Mouse (Mus musculus) embryonic facial prominence, embryonic 15.5 days (tissue): ENCODE results near the gene Gpm6b. TPM values are rescaled to one million over a fixed set of nuclear protein-coding genes. Genes with fewer than 3 reads are reported as not detected.

ENCODE experiments used
- ATAC-seq: fragments of 200-750 bp; cut with Nextera tagmentation; 2 replicates; pipeline ENCODE4 v1.8.0; 2017; ENCODE audit warnings: low read depth, moderate TSS enrichment; ENCODE audit not compliant: insufficient number of reproducible peaks, low FRiP score, low TSS enrichment
- H3K27ac ChIP-seq: fragments of 300-500 bp; sonication (generic); replicated peaks from 2 replicates; pipeline ENCODE4 v1.5.1; 2015; ENCODE audit warnings: mild to moderate bottlenecking, inconsistent platforms
- H3K27me3 ChIP-seq: fragments of 300-500 bp; sonication (generic); 2 replicates; pipeline ENCODE4 v1.6.1; 2015; ENCODE audit warnings: inconsistent platforms
- H3K36me3 ChIP-seq: fragments of 300-500 bp; sonication (generic); 2 replicates; pipeline ENCODE4 v1.6.1; 2015; ENCODE audit warnings: mild to moderate bottlenecking, inconsistent platforms
- H3K4me1 ChIP-seq: fragments of 300-500 bp; sonication (generic); 2 replicates; pipeline ENCODE4 v1.6.1; 2015; ENCODE audit warnings: inconsistent platforms
- H3K4me2 ChIP-seq: fragments of 300-500 bp; sonication (generic); replicated peaks from 2 replicates; pipeline ENCODE4 v1.6.1; 2015; ENCODE audit warnings: mild to moderate bottlenecking, inconsistent platforms
- H3K4me3 ChIP-seq: fragments of 300-500 bp; sonication (generic); replicated peaks from 2 replicates; pipeline ENCODE4 v1.5.1; 2015; ENCODE audit warnings: mild to moderate bottlenecking, inconsistent platforms
- H3K9ac ChIP-seq: fragments of 300-500 bp; sonication (generic); 2 replicates; pipeline ENCODE4 v1.6.1; 2015; ENCODE audit warnings: inconsistent platforms
- H3K9me3 ChIP-seq: fragments of 300-500 bp; sonication (generic); replicated peaks from 2 replicates; pipeline ENCODE4 v1.6.1; 2016; ENCODE audit warnings: inconsistent platforms
- WGBS: fragments of 180-500 bp; shearing (Covaris S2); methylation state at CpG from one replicate; pipeline ENCODE4 v1.1.7; 2015; 5-methylcytosine and 5-hydroxymethylcytosine counted together
- polyA plus RNA-seq: library from polyadenylated mRNA; unstranded; fragments of >200 nt; fragmentation: Nextera tagmentation; extraction: Ambion mirVana; gene quantifications from 2 replicates; pipeline ENCODE4 v1.2.1, GENCODE M21; 2015

Gene Gpm6b
- polyA plus RNA-seq, 1 experiment from 2014 or later = 27.8 TPM

- H3K9ac ChIP-seq = no peak overlapping the region
- no peaks in the 10 kb centered on the region for H3K36me3 ChIP-seq
- no peaks in the 10 kb centered on the region for H3K4me1 ChIP-seq
- no peak overlapping the region for H3K4me2 ChIP-seq
- no peak for ATAC-seq
- no peak overlapping the region for H3K27ac ChIP-seq
- H3K4me3 ChIP-seq = no peak overlapping the region
- H3K9me3 ChIP-seq = no peaks in the 10 kb centered on the region
- peaks cover 6% of the 10 kb centered on the region; the same call in 1 of the 2 replicates for H3K27me3 ChIP-seq
- WGBS = 59% methylated on average over 2 of the region's 2 CpGs
These were observed 120.2 kb downstream of the Gpm6b start for GRCm38 (mm10) chrX:166358955-166359354.

- Histone ChIP-seq H3K27me3 (peaks cover 4% of the 10 kb centered on the region; the same call in 1 of the 2 replicates), H3K9me3 (no peaks in the 10 kb centered on the region), H3K27ac (no peak overlapping the region), H3K4me1 (no peaks in the 10 kb centered on the region), H3K4me2 (no peak overlapping the region), H3K36me3 (no peaks in the 10 kb centered on the region), H3K4me3 (no peak overlapping the region), H3K9ac (no peak overlapping the region)
- ATAC-seq = no peak
- WGBS = 82% methylated on average over 2 of the region's 2 CpGs
These were observed 121.3 kb downstream of the Gpm6b start for GRCm38 (mm10) chrX:166359927-166360440.

- 82% methylated on average over 4 of the region's 4 CpGs for WGBS
- no peak overlapping the region for H3K4me3 ChIP-seq
- H3K4me1 ChIP-seq = no peaks in the 10 kb centered on the region
- no peak for ATAC-seq
- H3K9ac ChIP-seq = no peak overlapping the region
- H3K27me3 ChIP-seq = no peaks in the 10 kb centered on the region
- H3K4me2 ChIP-seq = no peak overlapping the region
- H3K36me3 ChIP-seq = no peaks in the 10 kb centered on the region
- H3K27ac ChIP-seq = no peak overlapping the region
- no peaks in the 10 kb centered on the region for H3K9me3 ChIP-seq
These were observed 121.7 kb downstream of the Gpm6b start for GRCm38 (mm10) chrX:166360455-166360854.

GRCm38 (mm10) chrX:166365458-166366213 lies 126.9 kb downstream of the Gpm6b start:
- Histone ChIP-seq H3K27me3 (no peaks in the 10 kb centered on the region; the same call in 1 of the 2 replicates), H3K36me3 (no peaks in the 10 kb centered on the region), H3K9ac (no peak overlapping the region), H3K27ac (no peak overlapping the region), H3K4me3 (no peak overlapping the region), H3K9me3 (no peaks in the 10 kb centered on the region), H3K4me1 (no peaks in the 10 kb centered on the region), H3K4me2 (no peak overlapping the region)
- ATAC-seq = no peak
- 79% methylated on average over 8 of the region's 8 CpGs for WGBS

- Histone ChIP-seq H3K4me3 (no peak overlapping the region), H3K4me2 (no peak overlapping the region), H3K4me1 (no peaks in the 10 kb centered on the region), H3K9ac (no peak overlapping the region), H3K36me3 (no peaks in the 10 kb centered on the region), H3K27ac (no peak overlapping the region), H3K9me3 (no peaks in the 10 kb centered on the region), H3K27me3 (peaks cover 4% of the 10 kb centered on the region; the same call in 1 of the 2 replicates)
- WGBS = 78% methylated on average over 9 of the region's 9 CpGs
- no peak for ATAC-seq
These were observed 138.1 kb downstream of the Gpm6b start for GRCm38 (mm10) chrX:166376681-166377328.

- 81% methylated on average over 5 of the region's 5 CpGs for WGBS
- H3K36me3 ChIP-seq = no peaks in the 10 kb centered on the region
- H3K4me2 ChIP-seq = no peak overlapping the region
- H3K27ac ChIP-seq = no peak overlapping the region
- H3K9me3 ChIP-seq = no peaks in the 10 kb centered on the region
- H3K27me3 ChIP-seq = peaks cover 3% of the 10 kb centered on the region; the same call in 1 of the 2 replicates
- H3K9ac ChIP-seq = no peak overlapping the region
- H3K4me3 ChIP-seq = no peak overlapping the region
- no peaks in the 10 kb centered on the region for H3K4me1 ChIP-seq
- ATAC-seq = no peak
These were observed 139.9 kb downstream of the Gpm6b start for GRCm38 (mm10) chrX:166378652-166379051.

GRCm38 (mm10) chrX:166383606-166384005 lies 144.9 kb downstream of the Gpm6b start:
- peaks cover 3% of the 10 kb centered on the region; the same call in 1 of the 2 replicates for H3K27me3 ChIP-seq
- no peaks in the 10 kb centered on the region for H3K4me1 ChIP-seq
- H3K9me3 ChIP-seq = no peaks in the 10 kb centered on the region
- no peaks in the 10 kb centered on the region for H3K36me3 ChIP-seq
- H3K27ac ChIP-seq = no peak overlapping the region
- H3K4me3 ChIP-seq = no peak overlapping the region
- H3K9ac ChIP-seq = no peak overlapping the region
- H3K4me2 ChIP-seq = no peak overlapping the region
- WGBS = 86% methylated on average over 2 of the region's 2 CpGs
- ATAC-seq = no peak

- H3K4me2 ChIP-seq = no peak overlapping the region
- WGBS = 69% methylated on average over 3 of the region's 3 CpGs
- no peaks in the 10 kb centered on the region for H3K36me3 ChIP-seq
- H3K4me3 ChIP-seq = no peak overlapping the region
- no peak overlapping the region for H3K27ac ChIP-seq
- no peak overlapping the region for H3K9ac ChIP-seq
- 0 out of 2 replicates have a peak, but pooled peaks cover 3% of the 10 kb centered on the region for H3K27me3 ChIP-seq
- H3K9me3 ChIP-seq = no peaks in the 10 kb centered on the region
- ATAC-seq = no peak
- H3K4me1 ChIP-seq = no peaks in the 10 kb centered on the region
These were observed 146.2 kb downstream of the Gpm6b start for GRCm38 (mm10) chrX:166384935-166385334.

GRCm38 (mm10) chrX:166386656-166387055 lies 147.9 kb downstream of the Gpm6b start:
- no peaks in the 10 kb centered on the region for H3K4me1 ChIP-seq

GRCm38 (mm10) chrX:166393753-166394152 lies 155.0 kb downstream of the Gpm6b start:
- no peak for ATAC-seq
- 0 out of 2 replicates have a peak, but pooled peaks cover 8% of the 10 kb centered on the region for H3K27me3 ChIP-seq
- no peak overlapping the region for H3K27ac ChIP-seq
- H3K4me2 ChIP-seq = no peak overlapping the region
- H3K36me3 ChIP-seq = no peaks in the 10 kb centered on the region
- no peak overlapping the region for H3K4me3 ChIP-seq
- 72% methylated on average over 1 of the region's 1 CpGs for WGBS
- no peak overlapping the region for H3K9ac ChIP-seq
- H3K9me3 ChIP-seq = no peaks in the 10 kb centered on the region
- H3K4me1 ChIP-seq = no peaks in the 10 kb centered on the region

More at GRCm38 (mm10) chrX:166386656-166387055, 147.9 kb downstream of the Gpm6b start:
- Histone ChIP-seq H3K4me3 (no peak overlapping the region), H3K4me2 (no peak overlapping the region), H3K27me3 (0 out of 2 replicates have a peak, but pooled peaks cover 3% of the 10 kb centered on the region), H3K9ac (no peak overlapping the region), H3K9me3 (no peaks in the 10 kb centered on the region), H3K36me3 (no peaks in the 10 kb centered on the region), H3K27ac (no peak overlapping the region)
- no peak for ATAC-seq
- WGBS = 84% methylated on average over 6 of the region's 6 CpGs

- no peak for ATAC-seq
- H3K27ac ChIP-seq = no peak overlapping the region
- no peak overlapping the region for H3K4me2 ChIP-seq
- H3K4me1 ChIP-seq = no peaks in the 10 kb centered on the region
- H3K36me3 ChIP-seq = no peaks in the 10 kb centered on the region
- no peaks in the 10 kb centered on the region for H3K27me3 ChIP-seq
- no peak overlapping the region for H3K9ac ChIP-seq
- H3K4me3 ChIP-seq = no peak overlapping the region
- H3K9me3 ChIP-seq = no peaks in the 10 kb centered on the region
These were observed 169.2 kb downstream of the Gpm6b start for GRCm38 (mm10) chrX:166407865-166408264.
